Mouse (Mus musculus) forebrain, embryonic 10.5 days (tissue): ENCODE measurements around the gene Coil. TPM values are rescaled to one million over a fixed set of nuclear protein-coding genes. Genes with fewer than 3 reads are reported as not detected.
A peak's percentile ranks its signal among the peaks of the same experiment; 100 is the strongest.

Experiments used
- DNase-seq: peaks from one replicate; pipeline ENCODE4 v3.0.0-alpha.2; 2017; ENCODE audit warnings: low spot score; ENCODE audit errors: extremely low spot score
- H3K27ac ChIP-seq: fragments of 300-500 bp; sonication (generic); 2 replicates; pipeline ENCODE4 v1.5.1; 2016; ENCODE audit warnings: mild to moderate bottlenecking
- H3K27me3 ChIP-seq: fragments of 300-500 bp; sonication (generic); 2 replicates; pipeline ENCODE4 v1.6.1; 2016; ENCODE audit warnings: mild to moderate bottlenecking; ENCODE audit not compliant: poor library complexity, severe bottlenecking
- H3K36me3 ChIP-seq: fragments of 300-500 bp; sonication (generic); replicated peaks from 2 replicates; pipeline ENCODE4 v1.6.1; 2016; ENCODE audit warnings: mild to moderate bottlenecking, moderate library complexity
- H3K4me1 ChIP-seq: fragments of 300-500 bp; sonication (generic); 2 replicates; pipeline ENCODE4 v1.6.1; 2016
- H3K4me3 ChIP-seq: fragments of 300-500 bp; sonication (generic); 2 replicates; pipeline ENCODE4 v1.5.1; 2016; ENCODE audit warnings: mild to moderate bottlenecking, moderate library complexity
- H3K9me3 ChIP-seq: fragments of 300-500 bp; sonication (generic); 2 replicates; pipeline ENCODE4 v1.6.1; 2016; ENCODE audit warnings: mild to moderate bottlenecking, moderate library complexity
- WGBS: fragments of 180-500 bp; shearing (Covaris S2); methylation state at CpG from one replicate; pipeline ENCODE4 v1.1.7; 2016; 5-methylcytosine and 5-hydroxymethylcytosine counted together
- polyA plus RNA-seq: library from polyadenylated mRNA; unstranded; fragments of >200 nt; fragmentation: Nextera tagmentation; extraction: Ambion mirVana; gene quantifications from 2 replicates; pipeline ENCODE4 v1.2.1, GENCODE M21; 2016

Gene Coil
- polyA plus RNA-seq, 1 experiment from 2014 or later: 29.4 TPM

DNA sequence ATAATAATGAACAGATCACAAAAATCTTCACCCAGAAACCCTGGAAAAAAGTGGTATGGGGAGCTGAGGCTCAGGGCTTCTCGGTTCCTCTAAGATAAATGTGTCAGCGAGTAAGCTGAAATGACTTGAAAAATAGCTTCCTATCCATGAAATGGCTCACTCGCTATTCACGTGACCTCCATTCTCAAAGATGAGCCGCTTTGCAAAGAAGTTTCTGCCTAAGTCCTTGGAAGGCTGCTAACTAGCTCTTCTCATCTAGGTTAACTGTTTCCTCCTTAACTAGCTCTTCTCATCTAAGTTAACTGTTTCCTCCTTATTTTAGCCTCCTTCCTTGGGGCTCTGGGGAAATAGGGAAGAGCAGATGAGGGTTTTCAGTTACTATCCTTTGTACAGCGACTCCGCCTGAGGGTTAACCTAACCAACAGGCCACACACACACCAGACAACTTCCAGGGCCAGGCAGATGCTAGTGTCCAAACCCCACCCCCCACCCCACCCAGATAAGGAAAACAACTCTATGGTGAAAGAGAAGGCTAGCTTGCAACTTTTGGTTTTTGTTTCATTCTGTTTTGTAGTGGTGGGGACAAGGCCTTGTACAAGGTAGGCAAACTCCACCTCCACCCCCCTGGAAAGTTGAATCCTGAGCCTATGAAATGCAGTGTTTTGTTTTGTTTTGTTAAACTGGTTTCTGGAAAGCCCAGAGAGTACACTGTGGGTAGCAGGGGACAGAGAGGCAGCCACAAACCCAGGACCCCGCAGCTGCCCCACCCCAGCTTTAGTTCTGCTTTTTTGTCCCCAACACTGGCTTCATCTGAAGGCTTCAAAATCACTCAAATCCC lies 20.0 kb upstream of the Coil start:
- Histone ChIP-seq H3K27me3 (no peaks in the 10 kb centered on the region), H3K27ac (no peak overlapping the region), H3K9me3 (no peaks in the 10 kb centered on the region), H3K36me3 (peaks cover 68% of the 10 kb centered on the region), H3K4me3 (no peak overlapping the region), H3K4me1 (peaks cover 19% of the 10 kb centered on the region)
- DNase-seq: no peak
- WGBS: 93% methylated on average over 8 of the region's 8 CpGs

DNA sequence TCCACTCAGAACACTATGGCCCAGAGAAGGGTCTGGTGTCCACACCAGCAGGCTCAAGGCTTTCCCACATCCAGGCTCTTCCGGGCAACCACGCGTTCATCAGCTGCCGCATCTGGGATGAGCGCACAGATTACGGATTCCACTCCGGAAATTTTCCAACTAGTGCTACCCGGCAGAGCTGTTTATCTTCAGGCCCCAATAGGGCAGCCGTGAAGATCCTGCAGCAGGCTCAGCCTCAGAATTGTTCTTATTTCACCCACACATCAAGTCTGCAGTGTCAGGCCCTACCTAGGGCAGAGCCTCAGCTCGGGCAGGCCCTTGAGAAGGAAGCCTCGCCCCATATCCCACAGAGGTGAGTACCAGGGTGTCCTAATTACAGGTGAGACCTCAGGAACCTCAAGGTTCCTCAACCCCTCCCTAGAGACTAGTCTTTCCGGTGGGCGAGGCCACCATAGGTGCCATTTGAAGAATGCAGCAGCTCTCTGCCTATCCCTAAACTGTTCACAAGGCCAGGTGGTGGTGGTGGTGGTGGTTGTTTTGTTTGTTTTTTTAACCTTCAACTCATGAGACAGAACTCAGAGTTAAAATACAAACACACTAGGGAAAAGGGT lies 19.3 kb upstream of the Coil start:
- 94% methylated on average over 13 of the region's 13 CpGs for WGBS

DNA sequence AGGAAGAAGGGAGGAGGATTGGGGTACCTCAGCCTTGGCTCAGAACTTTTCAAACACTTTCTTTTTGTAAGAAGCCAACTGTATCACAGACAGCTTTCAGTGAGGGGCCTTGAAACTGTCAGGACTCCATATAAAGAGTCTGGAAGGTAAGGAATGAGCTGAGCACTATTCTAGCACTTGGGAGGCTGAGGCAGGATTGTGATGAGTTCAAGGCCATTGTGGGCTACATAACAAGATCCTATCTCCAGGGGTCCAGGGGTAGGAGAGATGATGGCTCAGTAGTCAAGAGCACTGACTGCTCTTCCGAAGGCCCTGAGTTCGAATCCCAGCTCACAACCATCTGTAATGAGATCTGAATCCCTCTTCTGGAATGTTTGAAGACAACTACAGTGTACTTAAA lies 18.5 kb upstream of the Coil start:
- peaks cover 54% of the 10 kb centered on the region for H3K36me3 ChIP-seq
- no peaks in the 10 kb centered on the region for H3K27me3 ChIP-seq
- H3K4me1 ChIP-seq: peaks cover 24% of the 10 kb centered on the region
- no peak for DNase-seq
- H3K9me3 ChIP-seq: no peaks in the 10 kb centered on the region
- H3K27ac ChIP-seq: no peak overlapping the region
- no peak overlapping the region for H3K4me3 ChIP-seq
- WGBS: 97% methylated on average over 2 of the region's 2 CpGs

More for the DNA sequence above, 19.3 kb upstream of the Coil start:
- H3K4me3 ChIP-seq: no peak overlapping the region
- H3K36me3 ChIP-seq: peaks cover 61% of the 10 kb centered on the region
- no peak overlapping the region for H3K27ac ChIP-seq
- H3K4me1 ChIP-seq: peaks cover 24% of the 10 kb centered on the region
- no peak for DNase-seq
- H3K27me3 ChIP-seq: no peaks in the 10 kb centered on the region
- H3K9me3 ChIP-seq: no peaks in the 10 kb centered on the region

DNA sequence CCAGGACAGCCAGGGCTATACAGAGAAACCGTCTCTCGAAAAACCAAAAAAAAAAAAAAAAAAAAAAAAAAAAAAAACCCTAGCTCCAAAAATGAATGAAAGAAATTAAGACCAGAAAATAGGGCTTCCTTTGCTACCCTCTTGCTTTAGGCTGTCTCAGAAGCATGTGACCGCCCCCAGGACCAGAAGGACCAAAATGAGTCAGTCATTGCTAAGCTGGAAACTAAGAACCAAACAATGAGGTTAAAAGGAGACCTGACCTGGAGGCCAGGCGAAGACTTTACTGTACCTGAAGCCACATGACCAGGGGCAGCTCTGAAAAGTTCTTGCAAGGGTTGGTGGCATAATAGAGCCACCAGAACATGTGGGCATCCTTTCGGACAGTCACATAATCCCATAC lies 17.9 kb upstream of the Coil start:
- Histone ChIP-seq H3K27ac (no peak overlapping the region), H3K27me3 (no peaks in the 10 kb centered on the region), H3K4me1 (peaks cover 24% of the 10 kb centered on the region), H3K9me3 (no peaks in the 10 kb centered on the region), H3K4me3 (no peak overlapping the region), H3K36me3 (peaks cover 48% of the 10 kb centered on the region)
- DNase-seq: no peak
- WGBS: 91% methylated on average over 5 of the region's 5 CpGs

GRCm38 (mm10) chr11:88953582-88953981 lies 16.5 kb upstream of the Coil start:
- H3K9me3 ChIP-seq: no peaks in the 10 kb centered on the region
- H3K36me3 ChIP-seq: peaks cover 42% of the 10 kb centered on the region
- H3K4me1 ChIP-seq: peaks cover 24% of the 10 kb centered on the region
- H3K27me3 ChIP-seq: no peaks in the 10 kb centered on the region
- H3K4me3 ChIP-seq: no peak overlapping the region
- WGBS: 94% methylated on average over 3 of the region's 3 CpGs
- no peak for DNase-seq
- no peak overlapping the region for H3K27ac ChIP-seq

- Histone ChIP-seq H3K4me1 (peaks cover 24% of the 10 kb centered on the region), H3K9me3 (no peaks in the 10 kb centered on the region), H3K4me3 (peak overlapping the region; percentile 65), H3K27me3 (no peaks in the 10 kb centered on the region), H3K27ac (peak overlapping the region; percentile 90), H3K36me3 (peaks cover 31% of the 10 kb centered on the region)
- 0% methylated on average over 4 of the region's 4 CpGs for WGBS
- no peak for DNase-seq
Observed at GRCm38 (mm10) chr11:88954803-88955202, 15.2 kb upstream of the Coil start.

DNA sequence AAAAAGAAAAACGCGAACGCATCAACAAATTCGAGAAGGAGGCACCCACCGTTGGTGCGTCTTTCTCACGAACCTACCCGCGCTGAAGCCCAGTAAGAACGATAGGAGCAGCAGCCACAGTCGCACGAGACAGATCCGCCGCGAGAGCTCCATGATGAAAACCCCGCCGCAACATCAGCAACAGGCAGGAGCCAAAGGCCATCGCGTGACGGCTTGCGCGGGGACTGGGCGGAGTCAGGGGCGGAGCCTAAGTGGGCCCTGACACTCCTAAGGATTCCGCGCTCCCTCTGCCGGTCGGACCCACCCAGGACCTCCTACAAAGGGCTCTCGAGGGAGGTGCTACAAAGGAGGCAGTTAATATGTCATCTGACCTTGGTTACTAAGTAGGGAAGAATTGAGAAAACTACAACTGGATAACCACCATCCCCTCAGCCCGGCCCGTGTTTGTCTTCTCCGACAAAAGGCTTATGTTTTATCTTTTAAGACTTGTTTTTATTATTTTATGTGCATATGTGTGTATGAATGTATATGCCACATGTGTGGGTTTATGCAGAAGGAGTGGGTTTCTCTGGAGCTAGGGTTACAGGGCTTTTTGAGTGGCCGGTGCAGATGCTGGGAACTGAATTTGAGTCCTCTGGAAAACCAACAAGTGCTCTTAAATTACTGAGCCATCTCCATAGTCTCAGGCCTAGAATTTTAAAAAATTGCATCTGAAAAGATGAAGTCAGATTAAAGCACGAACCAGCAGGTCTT lies 14.7 kb upstream of the Coil start, which contains the start of gene Scpep1:
Gene Scpep1 (minus strand): TSS at position 249 of the 753 bp plus-strand sequence.
- peak; percentile 94 for DNase-seq

GRCm38 (mm10) chr11:88958851-88959250 lies 11.2 kb upstream of the Coil start:
- Histone ChIP-seq H3K27me3 (no peaks in the 10 kb centered on the region), H3K27ac (no peak overlapping the region), H3K36me3 (no peaks in the 10 kb centered on the region), H3K9me3 (no peaks in the 10 kb centered on the region), H3K4me3 (no peak overlapping the region), H3K4me1 (peaks cover 15% of the 10 kb centered on the region)
- WGBS: 81% methylated on average over 3 of the region's 3 CpGs
- DNase-seq: no peak

More for the DNA sequence above, 14.7 kb upstream of the Coil start, which contains the start of gene Scpep1:
- peak within 1 kb of the TSS; percentile 65 for H3K4me3 ChIP-seq
- no peaks in the 10 kb centered on the region for H3K9me3 ChIP-seq
- no peaks in the 10 kb centered on the region for H3K27me3 ChIP-seq
- peaks cover 25% of the 10 kb centered on the region for H3K36me3 ChIP-seq
- 6% methylated on average over 34 of the region's 34 CpGs for WGBS
- peaks cover 24% of the 10 kb centered on the region for H3K4me1 ChIP-seq
- peak within 1 kb of the TSS; percentile 90 for H3K27ac ChIP-seq

DNA sequence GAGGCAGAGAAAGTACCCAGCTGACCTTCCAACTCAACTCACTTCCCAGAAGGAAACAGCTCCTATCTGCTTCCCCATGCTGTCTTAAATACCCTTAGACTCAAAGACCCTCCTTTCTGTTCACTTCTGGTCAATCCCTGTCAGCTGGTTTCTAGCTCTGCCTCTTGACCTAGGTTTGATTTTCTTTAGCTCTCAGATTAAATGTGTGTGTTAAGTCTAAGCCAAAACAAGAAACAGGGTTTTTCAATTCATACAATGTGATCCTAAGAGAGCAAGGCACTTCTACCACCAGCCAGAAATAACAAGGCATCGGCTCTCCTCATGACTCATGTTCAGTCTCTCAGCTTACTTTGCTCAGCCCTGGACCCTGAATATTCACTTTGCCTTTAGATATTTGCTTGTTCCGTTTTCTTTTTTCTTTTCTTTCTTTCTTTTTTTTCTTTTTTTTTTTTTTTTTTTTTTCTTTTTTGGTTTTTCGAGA lies 3.1 kb upstream of the Coil start, which contains the start of gene Elobl:
Gene Elobl (minus strand): TSS at position 51 of the 481 bp plus-strand sequence.
- no peaks in the 10 kb centered on the region for H3K36me3 ChIP-seq
- no peak within 1 kb of the TSS for H3K4me3 ChIP-seq
- H3K9me3 ChIP-seq: no peaks in the 10 kb centered on the region
- H3K4me1 ChIP-seq: no peaks in the 10 kb centered on the region
- H3K27me3 ChIP-seq: no peaks in the 10 kb centered on the region
- DNase-seq: no peak
- H3K27ac ChIP-seq: no peak within 1 kb of the TSS
- 84% methylated on average over 3 of the region's 3 CpGs for WGBS

DNA sequence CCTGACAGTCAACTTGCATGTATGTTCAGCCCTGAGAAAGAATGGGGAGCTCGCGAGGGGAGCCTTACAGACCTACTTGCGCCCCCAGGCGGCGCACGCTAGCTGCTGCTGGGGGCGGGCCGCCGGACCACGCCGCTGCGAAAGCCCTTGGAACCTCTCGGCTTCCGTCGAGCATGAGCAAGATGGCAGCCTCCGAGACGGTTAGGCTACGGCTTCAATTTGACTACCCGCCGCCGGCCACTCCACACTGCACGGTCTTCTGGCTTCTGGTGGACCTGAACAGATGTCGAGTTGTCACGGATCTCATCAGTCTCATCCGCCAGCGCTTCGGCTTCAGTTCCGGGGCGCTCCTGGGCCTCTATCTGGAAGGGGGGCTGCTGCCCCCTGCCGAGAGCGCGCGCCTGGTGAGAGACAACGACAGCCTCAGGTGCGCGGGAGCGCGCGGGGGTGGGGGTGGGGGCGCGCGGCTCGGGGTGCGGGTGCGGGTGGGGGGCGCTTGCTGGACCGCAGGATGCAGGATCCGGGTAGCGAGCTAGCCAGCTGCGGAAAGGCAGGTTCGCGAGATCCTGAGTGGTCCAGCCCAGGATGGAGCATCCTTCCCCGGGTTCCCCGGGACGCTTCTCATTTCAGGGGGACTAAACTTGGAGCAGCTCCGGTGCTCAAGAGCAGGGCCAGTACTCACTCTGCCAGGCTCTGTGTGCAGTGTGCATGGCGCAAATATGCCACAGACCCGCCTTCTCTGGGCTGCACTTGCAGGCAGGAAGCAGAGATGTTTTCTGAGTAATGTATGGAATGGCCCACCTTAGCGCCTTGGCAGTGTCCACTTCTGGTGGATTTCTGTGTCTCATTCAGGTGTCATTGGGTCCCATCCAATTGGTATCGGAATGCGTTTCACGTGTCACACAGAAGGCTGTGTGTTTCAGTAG lies 4.0 kb downstream of the Coil start:
- Histone ChIP-seq H3K27ac (peak overlapping the region; percentile 95), H3K36me3 (peaks cover 20% of the 10 kb centered on the region), H3K9me3 (no peaks in the 10 kb centered on the region), H3K4me1 (peaks cover 12% of the 10 kb centered on the region), H3K27me3 (no peaks in the 10 kb centered on the region), H3K4me3 (peak overlapping the region; percentile 76)
- 1% methylated on average over 62 of the region's 62 CpGs for WGBS
- peak; percentile 91 for DNase-seq

GRCm38 (mm10) chr11:88976320-88976719 lies 6.3 kb downstream of the Coil start:
- Histone ChIP-seq H3K27me3 (no peaks in the 10 kb centered on the region), H3K36me3 (peaks cover 28% of the 10 kb centered on the region), H3K4me1 (peaks cover 12% of the 10 kb centered on the region), H3K27ac (no peak overlapping the region), H3K4me3 (no peak overlapping the region), H3K9me3 (no peaks in the 10 kb centered on the region)
- no peak for DNase-seq
- 87% methylated on average over 2 of the region's 2 CpGs for WGBS

DNA sequence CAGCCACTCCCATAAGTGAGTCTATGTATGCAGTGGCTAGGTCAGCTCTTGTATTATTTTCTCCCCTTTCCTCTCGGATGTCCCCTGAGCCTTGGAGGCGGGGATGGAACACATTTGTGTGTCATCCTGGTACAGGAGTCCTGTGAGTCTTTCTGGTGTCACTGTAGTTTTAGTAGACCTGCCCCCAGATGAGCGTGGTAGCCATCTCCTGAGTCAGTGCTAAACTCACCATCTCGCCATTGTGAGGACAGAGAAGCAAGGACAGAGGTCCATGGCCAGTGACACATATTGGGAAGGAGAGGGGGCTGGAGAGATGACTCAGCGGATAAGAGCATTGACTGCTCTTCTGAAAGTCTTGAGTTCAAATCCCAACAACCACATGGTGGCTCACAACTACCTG lies 7.1 kb downstream of the Coil start:
- no peak overlapping the region for H3K27ac ChIP-seq
- peaks cover 12% of the 10 kb centered on the region for H3K4me1 ChIP-seq
- H3K9me3 ChIP-seq: no peaks in the 10 kb centered on the region
- H3K4me3 ChIP-seq: no peak overlapping the region
- peaks cover 36% of the 10 kb centered on the region for H3K36me3 ChIP-seq
- 88% methylated on average over 5 of the region's 5 CpGs for WGBS
- H3K27me3 ChIP-seq: no peaks in the 10 kb centered on the region
- no peak for DNase-seq
